Mouse (Mus musculus) CH12.LX (cell line): ENCODE results near the gene Grb10.

Source experiments
- BHLHE40 ChIP-seq: IDR thresholded peaks from 2 replicates; pipeline ENCODE4 v1.6.1; 2011; ENCODE audit warnings: mild to moderate bottlenecking, low read depth, low read length, improper control_type of control experiment
- CTCF ChIP-seq, 2 experiments: IDR thresholded peaks in 1 of 2; conservative IDR thresholded peaks in 1 of 2; 2 replicates each; pipeline ENCODE4 v1.5.1; 2011 to 2012; ENCODE audit warnings: low read depth in 2 of 2, low read length in 2 of 2, improper control_type of control experiment in 1 of 2, inconsistent platforms in 1 of 2, mild to moderate bottlenecking in 1 of 2, moderate library complexity in 1 of 2
- EP300 ChIP-seq: IDR thresholded peaks from 2 replicates; pipeline ENCODE4 v1.6.1; 2011; ENCODE audit warnings: low read length, improper control_type of control experiment
- GABPA ChIP-seq: IDR thresholded peaks from 2 replicates; pipeline ENCODE4 v1.6.1; 2012; ENCODE audit warnings: low read depth, low read length, improper control_type of control experiment, inconsistent platforms; ENCODE audit not compliant: insufficient replicate concordance
- MAX ChIP-seq: IDR thresholded peaks from 2 replicates; pipeline ENCODE4 v1.6.1; 2011; ENCODE audit warnings: low read length, improper control_type of control experiment
- MYC ChIP-seq: IDR thresholded peaks from 2 replicates; pipeline ENCODE4 v1.6.1; 2011; ENCODE audit warnings: low read depth, mild to moderate bottlenecking, improper control_type of control experiment, low read length
- NELFE ChIP-seq: IDR thresholded peaks from 2 replicates; pipeline ENCODE4 v1.6.1; 2011; ENCODE audit warnings: low read depth, low read length, improper control_type of control experiment
- POLR2A ChIP-seq: IDR thresholded peaks from 2 replicates; pipeline ENCODE4 v1.6.1; 2011; ENCODE audit warnings: low read depth, mild to moderate bottlenecking, improper control_type of control experiment, low read length
- POLR2AphosphoS2 ChIP-seq: IDR thresholded peaks from 2 replicates; pipeline ENCODE4 v1.6.1; 2011; ENCODE audit warnings: low read depth, low read length, improper control_type of control experiment
- RAD21 ChIP-seq: IDR thresholded peaks from 2 replicates; pipeline ENCODE4 v1.6.1; 2011; ENCODE audit warnings: low read depth, mild to moderate bottlenecking, low read length, improper control_type of control experiment, moderate library complexity
- UBTF ChIP-seq: IDR thresholded peaks from 2 replicates; pipeline ENCODE4 v1.6.1; 2012; ENCODE audit warnings: low read depth, mild to moderate bottlenecking, inconsistent platforms, low read length, improper control_type of control experiment, moderate library complexity
- ZKSCAN1 ChIP-seq: IDR thresholded peaks from 2 replicates; pipeline ENCODE4 v1.6.1; 2012; ENCODE audit warnings: low read depth, inconsistent platforms, low read length, improper control_type of control experiment, borderline replicate concordance
- ZNF384 ChIP-seq: IDR thresholded peaks from 2 replicates; pipeline ENCODE4 v1.6.1; 2012; ENCODE audit warnings: low read depth, low read length, improper control_type of control experiment, inconsistent platforms

GRCm38 (mm10) chr11:12041379-12041778 is 2.9 kb upstream of the Grb10 start:
- 0 out of 2 replicates have a peak, but pooled peaks have one; percentile 32 for TF ChIP-seq MAX
- TF ChIP-seq POLR2AphosphoS2 = no peak
- TF ChIP-seq POLR2A = no peak
- 0 out of 2 replicates have a peak, but pooled peaks have one; percentile 40 for TF ChIP-seq MYC
- no peak for TF ChIP-seq UBTF
- no peak for TF ChIP-seq EP300
- no peak for TF ChIP-seq CTCF (conservative IDR thresholded peaks at IDR 0.05 in 1 of 2, IDR thresholded peaks at IDR 0.05 in 1 of 2; ENCODE audit: low read depth in 2 of 2, low read length in 2 of 2)
- TF ChIP-seq NELFE = no peak
- TF ChIP-seq ZNF384 = no peak
- TF ChIP-seq ZKSCAN1 = no peak
- no peak for TF ChIP-seq BHLHE40
- TF ChIP-seq GABPA = no peak
- no peak for TF ChIP-seq RAD21
